Mouse (Mus musculus) embryonic facial prominence, embryonic 13.5 days (tissue): ENCODE measurements around the gene Ier2. TPM values are rescaled to one million over a fixed set of nuclear protein-coding genes. Genes with fewer than 3 reads are reported as not detected.
A peak's percentile ranks its signal among the peaks of the same experiment; 100 is the strongest.

Experiments
- ATAC-seq: fragments of 200-750 bp; cut with Nextera tagmentation; 2 replicates; pipeline ENCODE4 v1.8.0; 2017; ENCODE audit warnings: low read depth; ENCODE audit not compliant: insufficient number of reproducible peaks, insufficient read depth, low FRiP score, low TSS enrichment
- H3K27ac ChIP-seq: fragments of 300-500 bp; sonication (generic); 2 replicates; pipeline ENCODE4 v1.5.1; 2015; ENCODE audit warnings: moderate library complexity, mild to moderate bottlenecking, inconsistent platforms
- H3K27me3 ChIP-seq: fragments of 300-500 bp; sonication (generic); 2 replicates; pipeline ENCODE4 v1.6.1; 2015; ENCODE audit warnings: mild to moderate bottlenecking, inconsistent platforms
- H3K36me3 ChIP-seq: fragments of 300-500 bp; sonication (generic); 2 replicates; pipeline ENCODE4 v1.6.1; 2015; ENCODE audit warnings: mild to moderate bottlenecking, inconsistent platforms
- H3K4me1 ChIP-seq: fragments of 300-500 bp; sonication (generic); 2 replicates; pipeline ENCODE4 v1.6.1; 2015; ENCODE audit warnings: inconsistent platforms
- H3K4me2 ChIP-seq: fragments of 300-500 bp; sonication (generic); 2 replicates; pipeline ENCODE4 v1.6.1; 2015; ENCODE audit warnings: moderate library complexity, mild to moderate bottlenecking, inconsistent platforms
- H3K4me3 ChIP-seq: fragments of 300-500 bp; sonication (generic); 2 replicates; pipeline ENCODE4 v1.5.1; 2015; ENCODE audit warnings: mild to moderate bottlenecking, inconsistent platforms
- H3K9ac ChIP-seq: fragments of 300-500 bp; sonication (generic); 2 replicates; pipeline ENCODE4 v1.6.1; 2015; ENCODE audit warnings: mild to moderate bottlenecking, inconsistent platforms
- H3K9me3 ChIP-seq: fragments of 300-500 bp; sonication (generic); 2 replicates; pipeline ENCODE4 v1.6.1; 2016; ENCODE audit warnings: inconsistent platforms
- WGBS: fragments of 180-500 bp; shearing (Covaris S2); methylation state at CpG from one replicate; pipeline ENCODE4 v1.1.7; 2015; ENCODE audit warnings: mixed read lengths; 5-methylcytosine and 5-hydroxymethylcytosine counted together
- polyA plus RNA-seq: library from polyadenylated mRNA; unstranded; fragments of >200 nt; fragmentation: Nextera tagmentation; extraction: Ambion mirVana; gene quantifications from 2 replicates; pipeline ENCODE4 v1.2.1, GENCODE M21; 2015

Ier2 gene
- polyA plus RNA-seq, 1 experiment from 2014 or later: 64.3 TPM

DNA sequence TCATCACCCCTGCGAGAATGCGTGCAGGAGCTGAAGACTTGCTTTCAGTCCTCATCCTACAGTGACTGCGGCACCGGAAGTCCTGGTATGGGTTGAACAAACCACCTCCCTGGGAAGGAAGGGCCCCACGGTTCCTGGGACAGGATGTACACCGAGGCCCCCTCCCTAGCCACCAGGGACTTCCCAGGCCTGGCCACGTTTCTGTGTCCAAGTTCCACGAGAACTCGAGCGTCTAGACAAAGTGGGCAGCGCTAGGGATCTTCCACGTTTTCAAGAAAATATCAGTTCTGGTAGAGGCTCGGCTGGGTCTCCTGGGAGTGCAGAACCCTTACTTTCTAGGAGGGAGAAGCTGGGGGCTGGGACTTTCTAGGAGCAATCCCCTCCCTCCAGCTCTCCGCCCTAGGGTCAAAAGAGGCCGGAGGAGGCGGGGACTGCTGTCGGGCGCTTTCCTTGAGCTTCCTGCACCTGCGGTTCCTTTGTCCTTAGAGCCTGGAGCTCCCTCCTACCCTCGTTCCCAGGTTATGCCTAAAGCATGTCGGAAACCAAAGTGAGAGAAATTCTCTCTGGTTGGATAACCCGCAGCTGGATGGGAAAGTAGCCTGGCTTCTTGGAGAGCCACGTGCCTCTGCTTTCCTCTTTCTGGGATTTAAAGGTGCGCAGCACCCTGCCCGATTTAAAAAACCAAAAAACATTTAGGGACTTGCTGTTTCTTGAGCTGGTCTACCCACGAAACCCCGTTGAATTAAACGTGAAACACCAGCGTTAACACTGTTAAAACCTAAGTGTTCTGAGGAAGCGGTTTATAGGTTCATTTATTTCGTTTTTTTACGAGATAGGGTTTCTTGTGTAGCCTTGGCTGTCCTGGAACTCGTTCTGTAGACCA lies 2.5 kb downstream of the Ier2 start:
- Histone ChIP-seq H3K4me2 (peak overlapping the region; percentile 87), H3K9me3 (no peaks in the 10 kb centered on the region), H3K4me1 (peaks cover 60% of the 10 kb centered on the region), H3K27ac (peak overlapping the region; percentile 96), H3K36me3 (no peaks in the 10 kb centered on the region), H3K4me3 (peak overlapping the region; percentile 85), H3K27me3 (no peaks in the 10 kb centered on the region), H3K9ac (peak overlapping the region; percentile 94)
- ATAC-seq: no peak
- WGBS: 2% methylated on average over 33 of the region's 33 CpGs

DNA sequence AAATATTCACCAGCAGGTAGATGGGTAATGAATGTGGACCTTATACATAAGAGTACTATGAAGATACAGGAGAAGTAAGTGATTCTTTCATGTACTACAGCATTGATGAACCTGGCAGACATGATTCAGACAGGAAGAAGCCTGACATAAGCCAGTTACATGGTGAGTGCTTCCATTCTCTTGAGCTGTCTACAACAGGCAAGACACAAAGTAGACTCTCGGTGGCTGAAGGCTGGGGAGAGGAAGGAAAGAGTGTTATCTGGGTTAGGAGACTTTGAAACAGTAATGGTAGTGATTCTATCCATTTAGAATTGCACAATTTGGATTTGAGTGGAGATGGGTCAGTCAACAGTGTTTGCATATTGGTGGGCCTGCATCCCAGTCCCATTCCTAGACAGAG lies 3.7 kb downstream of the Ier2 start:
- Histone ChIP-seq H3K4me2 (peak overlapping the region; percentile 1; the same call in 1 of the 2 replicates), H3K27ac (0 out of 2 replicates have a peak overlapping the region, but pooled peaks have one; percentile 96)

DNA sequence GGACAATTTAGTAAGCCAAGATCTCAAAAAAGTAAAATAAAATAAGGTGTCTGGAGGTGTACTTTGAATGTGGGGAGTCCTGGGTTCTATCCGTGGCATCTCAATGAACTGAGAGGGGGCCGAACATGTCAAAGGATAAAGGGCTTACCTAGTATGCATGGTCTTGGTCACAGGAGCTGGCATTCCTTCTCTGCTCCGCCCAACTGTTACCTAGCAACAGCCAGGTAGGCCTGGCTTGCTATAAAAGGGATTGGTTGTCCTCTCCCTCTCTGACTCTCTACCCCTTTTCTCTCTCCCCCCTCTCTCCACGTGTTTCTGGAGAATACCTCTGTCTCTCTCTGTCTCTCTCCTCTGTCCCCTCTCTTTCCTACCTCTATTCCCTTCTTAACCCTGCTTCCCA lies 5.0 kb downstream of the Ier2 start:
- Histone ChIP-seq H3K27ac (peak overlapping the region; percentile 99), H3K27me3 (no peaks in the 10 kb centered on the region), H3K4me3 (no peak overlapping the region), H3K4me2 (peak overlapping the region; percentile 85), H3K9me3 (no peaks in the 10 kb centered on the region), H3K4me1 (peaks cover 61% of the 10 kb centered on the region), H3K36me3 (no peaks in the 10 kb centered on the region), H3K9ac (no peak overlapping the region)
- WGBS: 45% methylated on average over 4 of the region's 4 CpGs
- no peak for ATAC-seq

More for the DNA sequence above, 3.7 kb downstream of the Ier2 start:
- Histone ChIP-seq H3K36me3 (no peaks in the 10 kb centered on the region), H3K27me3 (no peaks in the 10 kb centered on the region), H3K9ac (no peak overlapping the region), H3K4me1 (peaks cover 68% of the 10 kb centered on the region), H3K4me3 (no peak overlapping the region), H3K9me3 (no peaks in the 10 kb centered on the region)
- 73% methylated on average over 1 of the region's 1 CpGs for WGBS
- ATAC-seq: no peak

DNA sequence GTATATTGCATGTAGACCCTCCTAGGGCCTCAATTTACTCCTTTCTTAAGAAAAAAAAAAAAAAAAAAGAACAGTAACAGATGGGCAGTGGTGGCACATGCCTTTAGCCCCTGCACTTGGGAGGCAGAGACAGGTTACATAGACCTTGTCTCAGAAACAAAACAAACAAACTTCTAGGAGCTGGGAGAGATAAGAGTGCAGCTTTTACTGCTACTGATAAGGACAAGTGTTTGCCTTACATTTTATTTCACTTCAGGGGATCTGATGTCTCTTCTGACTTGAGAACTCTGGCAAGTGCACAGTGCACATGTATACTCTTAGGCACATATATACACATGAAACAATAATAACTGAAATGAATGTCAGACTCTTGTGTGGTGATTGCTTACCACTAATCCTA lies 5.4 kb downstream of the Ier2 start:
- Histone ChIP-seq H3K4me2 (peak overlapping the region; percentile 85), H3K4me3 (peak overlapping the region; percentile 44), H3K9me3 (no peaks in the 10 kb centered on the region), H3K4me1 (peaks cover 61% of the 10 kb centered on the region), H3K9ac (peak overlapping the region; percentile 75), H3K36me3 (no peaks in the 10 kb centered on the region), H3K27ac (peak overlapping the region; percentile 99), H3K27me3 (no peaks in the 10 kb centered on the region)
- ATAC-seq: no peak

DNA sequence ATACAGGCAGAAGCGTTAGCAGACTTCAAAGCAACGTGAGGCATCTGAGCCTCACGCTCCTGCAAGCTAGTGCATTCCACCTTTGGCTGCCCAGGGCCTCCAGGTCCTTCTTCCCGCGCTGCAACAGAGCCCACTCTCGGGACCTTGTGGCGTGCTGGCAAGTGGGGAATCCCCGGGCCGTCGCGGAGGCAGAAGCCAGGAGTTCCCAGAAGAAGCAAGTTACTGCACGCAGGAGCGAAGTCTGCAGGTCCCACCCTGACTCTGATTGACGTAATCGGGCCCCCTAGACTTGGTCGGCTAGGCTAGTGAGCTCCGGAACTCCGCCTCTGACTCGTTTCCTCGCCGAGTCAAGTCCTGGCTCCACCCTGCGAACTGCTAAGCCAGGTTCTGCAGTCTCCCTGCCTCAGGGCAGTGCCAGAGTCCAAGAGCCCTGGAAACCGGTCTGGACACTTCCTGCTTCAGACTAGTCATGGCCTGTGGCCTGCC lies 6.0 kb downstream of the Ier2 start:
- no peaks in the 10 kb centered on the region for H3K36me3 ChIP-seq
- H3K9me3 ChIP-seq: no peaks in the 10 kb centered on the region
- peak overlapping the region; percentile 99 for H3K27ac ChIP-seq
- H3K27me3 ChIP-seq: no peaks in the 10 kb centered on the region
- peak; percentile 40; the same call in 1 of the 2 replicates for ATAC-seq
- H3K4me3 ChIP-seq: peak overlapping the region; percentile 44
- peaks cover 61% of the 10 kb centered on the region for H3K4me1 ChIP-seq
- WGBS: under 1% methylated on average over 23 of the region's 23 CpGs
- H3K4me2 ChIP-seq: peak overlapping the region; percentile 85
- peak overlapping the region; percentile 75 for H3K9ac ChIP-seq

DNA sequence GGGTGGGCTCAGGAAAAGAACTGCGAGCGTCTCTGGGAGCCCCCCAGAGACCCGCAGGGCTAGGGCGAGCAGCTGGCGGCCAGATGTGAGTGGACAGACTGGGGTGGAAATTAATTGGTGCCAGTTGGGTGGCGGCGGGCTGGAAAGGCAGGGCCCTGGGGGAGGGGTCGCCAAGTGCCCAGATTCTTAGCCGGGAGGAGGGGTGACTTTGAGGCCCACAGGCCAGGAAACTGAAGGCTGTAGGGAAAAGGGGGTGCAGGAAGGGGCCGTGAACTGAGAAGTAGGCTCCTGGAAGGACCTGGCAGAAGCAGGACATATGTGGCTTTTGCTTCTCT lies 6.5 kb downstream of the Ier2 start:
- Histone ChIP-seq H3K4me1 (peaks cover 61% of the 10 kb centered on the region), H3K4me3 (peak overlapping the region; percentile 44)

DNA sequence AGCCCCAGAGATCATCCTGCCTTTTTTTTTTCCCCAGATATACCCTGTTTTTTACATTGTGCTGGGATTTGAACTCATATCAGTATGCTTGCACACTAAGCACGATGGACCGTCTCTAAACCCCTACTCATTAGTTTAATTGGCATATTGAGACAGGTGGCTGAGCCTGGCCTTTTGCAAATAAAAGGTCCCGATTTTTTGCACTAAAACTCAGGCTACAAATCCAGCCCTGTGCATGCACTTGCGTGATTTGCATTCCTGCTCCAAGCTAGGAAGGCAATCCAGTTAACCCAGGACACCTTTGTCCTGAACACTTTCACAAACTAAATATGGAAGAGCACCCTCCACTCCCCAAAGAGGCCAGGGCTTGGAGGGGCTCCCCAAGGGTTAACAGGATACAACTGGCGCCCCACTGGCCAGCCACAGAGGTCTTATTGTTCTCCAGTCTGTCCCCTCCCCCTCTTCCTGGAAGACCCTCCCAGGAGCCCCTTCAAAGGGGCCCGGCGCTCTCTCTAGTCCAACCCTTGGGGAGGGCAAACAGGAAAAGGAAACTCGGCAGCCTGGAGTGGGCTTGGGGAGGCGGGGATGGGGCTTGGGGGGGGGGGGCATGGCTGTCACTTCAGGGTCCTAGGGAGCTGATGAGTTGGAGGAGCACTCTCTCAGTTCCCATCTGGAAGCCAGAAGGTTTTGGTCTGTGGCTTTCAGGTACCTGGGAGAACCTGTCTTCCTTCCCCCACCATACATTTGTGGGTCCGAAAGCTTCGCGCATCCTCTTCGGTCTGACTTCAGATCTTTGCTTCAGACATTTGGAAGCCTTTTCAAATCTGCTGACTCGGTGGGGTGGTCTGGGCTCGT lies 7.1 kb downstream of the Ier2 start:
- Histone ChIP-seq H3K27ac (peak overlapping the region; percentile 99), H3K36me3 (no peaks in the 10 kb centered on the region), H3K9me3 (no peaks in the 10 kb centered on the region), H3K27me3 (no peaks in the 10 kb centered on the region), H3K4me3 (peak overlapping the region; percentile 44), H3K4me2 (peak overlapping the region; percentile 85), H3K9ac (peak overlapping the region; percentile 75), H3K4me1 (peaks cover 55% of the 10 kb centered on the region)
- peak; percentile 72 for ATAC-seq
- under 1% methylated on average over 15 of the region's 15 CpGs for WGBS

More for the DNA sequence above, 6.5 kb downstream of the Ier2 start:
- Histone ChIP-seq H3K9me3 (no peaks in the 10 kb centered on the region), H3K27me3 (no peaks in the 10 kb centered on the region), H3K4me2 (peak overlapping the region; percentile 85), H3K9ac (peak overlapping the region; percentile 75), H3K36me3 (no peaks in the 10 kb centered on the region), H3K27ac (peak overlapping the region; percentile 99)
- ATAC-seq: peak; percentile 28; the same call in 1 of the 2 replicates
- WGBS: 1% methylated on average over 10 of the region's 10 CpGs

DNA sequence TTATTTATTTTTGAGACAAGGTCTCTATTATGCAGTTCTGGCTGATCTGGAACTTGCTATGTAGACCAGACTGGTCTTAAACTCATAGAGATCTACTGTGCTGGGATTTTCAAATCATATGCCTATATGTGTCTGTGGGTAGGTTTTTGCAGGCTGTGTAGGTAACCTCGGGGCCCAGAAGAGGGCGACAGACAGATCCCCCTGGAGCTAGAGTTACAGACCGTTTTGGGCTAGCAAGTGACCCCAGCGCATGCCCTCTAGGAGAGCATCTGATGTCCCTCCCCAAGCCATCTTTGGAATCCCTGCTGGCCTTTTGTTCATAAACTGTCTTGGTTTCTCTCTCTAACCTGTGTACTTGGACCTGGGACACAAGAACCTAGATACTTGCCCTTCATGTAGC lies 8.1 kb downstream of the Ier2 start:
- 36% methylated on average over 4 of the region's 4 CpGs for WGBS
- 0 out of 2 replicates have a peak overlapping the region, but pooled peaks have one; percentile 85 for H3K4me2 ChIP-seq

DNA sequence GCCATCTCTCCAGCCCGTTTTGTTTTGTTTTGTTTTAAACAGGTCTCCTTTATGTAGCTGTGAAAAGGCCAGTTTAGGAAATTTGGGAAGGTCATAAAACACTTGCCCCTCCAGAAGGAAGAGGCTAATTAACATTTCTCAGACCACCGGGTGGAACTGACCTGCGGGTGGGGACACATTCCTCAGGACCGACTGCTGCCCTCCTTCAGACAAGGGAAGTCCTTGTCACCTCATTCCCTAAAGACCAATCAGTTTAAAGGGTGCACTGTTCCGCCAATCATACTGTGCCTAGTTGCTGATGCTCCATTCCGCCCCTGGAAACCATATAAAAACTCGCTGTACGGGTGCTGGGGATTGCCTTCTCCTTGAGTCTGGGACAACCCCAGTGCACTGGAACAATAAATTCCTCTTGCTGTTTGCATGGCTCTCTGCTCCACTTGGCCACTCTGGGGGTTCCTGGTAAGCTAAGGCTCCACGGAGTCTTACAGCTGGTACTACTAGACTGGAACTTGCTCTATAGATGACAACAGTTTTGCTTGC lies 9.5 kb downstream of the Ier2 start:
- no peak for ATAC-seq
- Histone ChIP-seq H3K4me2 (no peak overlapping the region), H3K9me3 (no peaks in the 10 kb centered on the region), H3K27me3 (no peaks in the 10 kb centered on the region), H3K36me3 (no peaks in the 10 kb centered on the region), H3K9ac (no peak overlapping the region), H3K4me1 (peaks cover 38% of the 10 kb centered on the region), H3K4me3 (no peak overlapping the region), H3K27ac (peak overlapping the region; percentile 56; the same call in 1 of the 2 replicates)
- WGBS: 51% methylated on average over 9 of the region's 9 CpGs

More for the DNA sequence above, 8.1 kb downstream of the Ier2 start:
- no peak overlapping the region for H3K4me3 ChIP-seq
- peak overlapping the region; percentile 99 for H3K27ac ChIP-seq
- no peaks in the 10 kb centered on the region for H3K9me3 ChIP-seq
- ATAC-seq: no peak
- no peaks in the 10 kb centered on the region for H3K36me3 ChIP-seq
- H3K9ac ChIP-seq: no peak overlapping the region
- H3K27me3 ChIP-seq: no peaks in the 10 kb centered on the region
- H3K4me1 ChIP-seq: peaks cover 46% of the 10 kb centered on the region

DNA sequence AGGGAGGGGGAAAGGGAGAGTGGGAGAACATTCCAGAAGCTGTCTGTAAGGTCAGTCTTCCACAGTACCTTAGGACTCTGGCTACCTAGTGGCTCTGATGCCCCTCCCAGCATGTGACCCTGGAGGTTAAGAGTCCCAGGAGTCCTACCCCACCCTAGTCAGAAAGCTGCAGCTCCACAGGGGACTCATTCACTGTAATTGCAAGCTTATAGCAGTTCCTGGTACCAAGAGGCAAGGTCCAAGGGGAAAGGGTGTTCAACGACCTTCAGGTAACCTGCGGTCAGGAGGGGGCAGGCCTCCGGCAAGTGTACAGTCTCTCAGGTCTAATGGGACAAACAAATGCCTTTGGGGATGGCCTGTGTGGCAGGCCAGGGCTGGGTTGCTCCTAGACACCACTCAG lies 12.4 kb downstream of the Ier2 start:
- H3K9me3 ChIP-seq: no peaks in the 10 kb centered on the region
- H3K9ac ChIP-seq: no peak overlapping the region
- H3K4me2 ChIP-seq: no peak overlapping the region
- no peaks in the 10 kb centered on the region for H3K36me3 ChIP-seq
- no peaks in the 10 kb centered on the region for H3K27me3 ChIP-seq
- ATAC-seq: no peak
- H3K4me1 ChIP-seq: peaks cover 18% of the 10 kb centered on the region
- WGBS: 47% methylated on average over 3 of the region's 3 CpGs
- H3K4me3 ChIP-seq: no peak overlapping the region
- peak overlapping the region; percentile 48; the same call in 1 of the 2 replicates for H3K27ac ChIP-seq

DNA sequence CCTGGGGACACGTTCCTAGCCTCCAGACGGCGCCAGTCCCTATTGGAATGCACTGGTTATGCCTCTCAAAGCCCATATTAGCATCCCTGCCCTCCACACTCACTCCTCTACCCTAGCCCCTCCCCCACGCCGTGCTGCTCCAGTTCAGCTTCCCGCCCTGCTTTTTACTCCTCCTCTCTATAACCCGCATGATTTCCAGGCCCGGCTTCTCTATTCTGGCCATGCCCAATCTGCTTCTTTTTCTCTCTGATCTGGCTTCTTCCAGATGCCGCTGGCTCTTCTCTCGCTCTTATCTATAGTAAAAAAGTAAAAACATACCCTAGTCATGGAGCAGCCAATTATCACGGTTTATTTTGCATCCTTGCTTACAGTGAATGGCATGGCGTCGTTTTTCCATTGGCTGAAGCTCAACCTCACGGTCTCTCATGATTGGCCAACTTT lies 15.2 kb downstream of the Ier2 start:
- Histone ChIP-seq H3K9me3 (no peaks in the 10 kb centered on the region), H3K36me3 (no peaks in the 10 kb centered on the region), H3K27me3 (no peaks in the 10 kb centered on the region), H3K4me1 (peaks cover 9% of the 10 kb centered on the region), H3K9ac (peak overlapping the region; percentile 51), H3K27ac (peak overlapping the region; percentile 62; the same call in 1 of the 2 replicates), H3K4me3 (peak overlapping the region; percentile 26), H3K4me2 (peak overlapping the region; percentile 54)
- 0 out of 2 replicates have a peak, but pooled peaks have one; percentile 53 for ATAC-seq
- WGBS: 1% methylated on average over 14 of the region's 14 CpGs
